Mouse (Mus musculus): ENCODE measurements around the gene Pou2f2.
A peak's percentile ranks its signal among the peaks of the same experiment; 100 is the strongest.

Gene Pou2f2

DNA sequence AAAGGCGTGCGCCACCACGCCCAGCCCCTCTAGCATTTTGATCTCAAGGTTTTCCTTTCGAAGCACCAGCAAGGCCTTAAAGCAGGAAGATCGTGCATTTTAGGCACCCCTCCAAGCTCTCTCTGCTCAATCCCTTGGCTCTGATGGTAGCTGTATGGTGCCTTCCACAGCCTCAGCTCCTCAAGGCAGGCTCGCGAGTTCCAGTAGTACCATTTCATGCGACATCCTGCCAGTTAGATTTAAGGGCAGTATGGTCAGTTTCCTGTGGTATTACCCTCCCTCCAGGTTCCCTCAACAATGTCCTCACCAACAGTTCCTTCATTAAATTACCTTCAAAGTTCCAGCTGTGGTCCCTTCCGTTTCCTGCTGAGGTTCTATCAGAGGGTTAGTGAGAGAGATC, 16.6 kb upstream of the Pou2f2 start:
- DNase-seq (ENCODE audit: low spot score in 2 of 2): no peak

- no peak for DNase-seq (ENCODE audit: low spot score in 2 of 2)
Observed at GRCm38 (mm10) chr7:25195148-25195547, 15.6 kb upstream of the Pou2f2 start.

GRCm38 (mm10) chr7:25192110-25192509, 12.6 kb upstream of the Pou2f2 start:
- DNase-seq (ENCODE audit: low spot score in 2 of 2): no peak

GRCm38 (mm10) chr7:25190806-25191205, 11.3 kb upstream of the Pou2f2 start:
- DNase-seq (ENCODE audit: low spot score in 2 of 2): no peak

DNA sequence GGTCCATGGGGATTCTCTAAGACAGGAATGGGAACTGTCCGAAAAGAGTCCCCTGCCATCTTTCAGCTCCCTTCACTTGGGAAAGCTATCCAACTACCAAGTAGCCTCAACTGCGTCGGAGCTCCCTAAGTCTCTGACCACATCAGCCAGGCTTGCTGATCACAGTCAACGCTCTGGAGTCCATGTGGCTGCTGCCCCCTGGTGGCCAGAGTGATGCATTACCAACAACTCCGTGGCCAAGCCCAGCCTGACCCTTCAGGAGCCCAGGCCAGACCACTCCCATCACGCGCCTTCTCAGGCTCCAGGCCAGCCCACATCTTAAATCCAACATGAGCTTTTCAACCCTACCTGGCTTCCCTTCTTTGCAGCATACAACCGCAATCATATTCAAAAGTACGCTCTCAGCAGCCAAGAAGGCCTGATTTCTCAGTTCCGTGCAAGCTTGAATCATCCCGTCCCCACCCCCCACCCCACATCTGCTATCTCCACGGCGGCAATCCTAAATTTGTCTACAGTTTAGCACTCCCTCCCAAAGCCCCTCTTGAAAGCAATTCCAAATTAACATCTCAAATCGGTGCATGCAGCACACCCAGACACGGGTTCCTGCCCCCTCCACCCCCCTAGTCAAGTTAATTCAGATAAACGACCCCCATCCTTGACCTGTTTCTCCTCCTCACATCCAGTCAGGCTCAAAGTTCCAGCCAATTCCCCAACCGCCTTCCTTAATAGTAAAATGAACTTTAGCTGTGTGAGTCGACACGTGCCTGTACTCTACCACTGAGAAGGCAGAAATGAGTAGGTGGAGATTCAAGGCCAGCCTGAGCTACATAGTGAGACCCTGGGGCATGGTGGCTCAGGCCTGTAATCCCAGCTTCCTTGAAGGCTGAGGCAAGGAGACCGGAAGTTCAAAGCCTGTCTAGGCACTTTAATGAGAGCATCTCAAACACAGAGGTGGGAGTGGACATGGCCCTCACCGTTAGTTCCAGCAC, 8.4 kb upstream of the Pou2f2 start:
- DNase-seq (ENCODE audit: low spot score in 2 of 2): peak; percentile 68 to 84

DNA sequence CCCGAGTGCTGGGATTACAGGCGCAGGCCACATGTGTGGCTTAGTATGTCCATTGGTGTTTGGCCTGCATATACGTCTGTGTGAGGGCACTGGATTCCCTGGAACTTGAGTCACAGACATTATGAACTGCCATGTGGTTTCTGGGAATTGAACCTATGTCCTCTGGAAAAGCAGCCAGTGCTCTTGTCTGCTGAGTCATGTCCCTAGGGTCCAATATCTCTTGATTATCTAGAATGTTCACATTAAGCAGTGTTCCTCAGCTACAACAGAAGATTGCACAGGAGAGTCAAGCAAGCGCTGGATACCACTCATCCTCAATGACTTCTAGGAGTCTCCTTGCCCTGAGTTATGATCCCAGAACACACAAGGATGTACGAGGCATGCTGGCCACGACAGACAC, 4.6 kb upstream of the Pou2f2 start:
- no peak for DNase-seq (ENCODE audit: low spot score in 2 of 2)

DNA sequence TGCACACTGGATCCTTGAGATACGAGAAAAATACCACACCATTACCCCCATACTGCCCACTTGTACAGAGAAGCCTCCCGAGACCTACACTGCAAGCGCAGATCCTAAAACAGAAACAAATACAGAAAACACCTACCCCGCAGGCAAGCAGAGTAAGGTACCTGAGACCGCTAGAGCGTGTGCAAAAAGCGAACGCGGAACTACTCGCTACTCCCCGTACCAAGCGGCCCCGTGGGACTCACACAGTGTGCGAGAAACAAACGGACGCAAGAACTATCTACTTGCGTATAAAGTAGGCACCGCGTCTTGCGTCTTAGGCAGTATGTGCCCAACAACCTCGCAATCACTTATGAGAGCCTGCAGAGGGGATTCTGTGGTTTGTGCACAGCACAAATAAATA, 2.3 kb upstream of the Pou2f2 start:
- DNase-seq (ENCODE audit: low spot score in 2 of 2): no peak

DNA sequence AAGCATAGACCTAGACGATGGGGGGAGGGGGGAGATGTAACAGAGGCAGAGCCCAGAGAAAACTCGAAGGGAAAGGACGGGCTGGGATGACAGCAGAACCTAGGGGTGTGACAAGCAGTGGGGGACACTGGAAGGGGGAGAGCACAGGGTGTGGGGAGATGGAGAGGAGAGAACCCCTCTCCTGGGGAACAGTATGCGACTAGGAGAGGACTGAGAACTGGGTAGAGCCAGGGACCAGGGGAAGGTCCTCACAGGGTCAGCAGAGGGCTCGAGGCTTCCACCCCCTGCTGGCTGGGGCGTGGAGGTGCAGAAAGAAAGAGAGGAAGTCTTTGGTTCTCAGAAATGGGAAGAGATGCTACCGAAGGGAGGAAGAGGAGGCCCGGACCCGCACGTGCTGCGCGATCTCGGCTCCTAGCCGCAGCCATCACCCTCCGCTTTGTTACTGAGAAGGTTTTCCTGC, 1.8 kb upstream of the Pou2f2 start:
- DNase-seq (ENCODE audit: low spot score in 2 of 2): peak in 1 of 2 experiments; percentile 37

DNA sequence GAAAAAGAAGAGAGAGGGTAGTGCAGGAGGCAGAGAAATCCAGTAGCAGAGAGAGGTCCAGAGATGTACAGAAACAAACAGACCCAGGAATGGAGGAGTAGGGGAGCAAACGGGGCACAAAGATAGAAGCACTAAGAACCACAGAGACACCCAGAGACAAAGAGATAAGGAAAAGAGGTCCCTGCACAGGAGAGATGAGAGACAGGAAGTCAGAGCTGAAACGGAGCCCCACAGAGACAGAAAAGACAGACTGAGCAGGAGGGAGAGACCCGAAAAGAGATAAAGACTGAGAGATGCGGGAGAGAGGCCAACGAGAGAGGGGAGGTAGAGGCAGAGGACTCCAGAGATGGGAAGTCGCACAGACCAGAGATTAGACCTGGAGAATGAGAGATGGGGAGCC, 986 bp upstream of the Pou2f2 start:
- DNase-seq (ENCODE audit: low spot score in 2 of 2): no peak

DNA sequence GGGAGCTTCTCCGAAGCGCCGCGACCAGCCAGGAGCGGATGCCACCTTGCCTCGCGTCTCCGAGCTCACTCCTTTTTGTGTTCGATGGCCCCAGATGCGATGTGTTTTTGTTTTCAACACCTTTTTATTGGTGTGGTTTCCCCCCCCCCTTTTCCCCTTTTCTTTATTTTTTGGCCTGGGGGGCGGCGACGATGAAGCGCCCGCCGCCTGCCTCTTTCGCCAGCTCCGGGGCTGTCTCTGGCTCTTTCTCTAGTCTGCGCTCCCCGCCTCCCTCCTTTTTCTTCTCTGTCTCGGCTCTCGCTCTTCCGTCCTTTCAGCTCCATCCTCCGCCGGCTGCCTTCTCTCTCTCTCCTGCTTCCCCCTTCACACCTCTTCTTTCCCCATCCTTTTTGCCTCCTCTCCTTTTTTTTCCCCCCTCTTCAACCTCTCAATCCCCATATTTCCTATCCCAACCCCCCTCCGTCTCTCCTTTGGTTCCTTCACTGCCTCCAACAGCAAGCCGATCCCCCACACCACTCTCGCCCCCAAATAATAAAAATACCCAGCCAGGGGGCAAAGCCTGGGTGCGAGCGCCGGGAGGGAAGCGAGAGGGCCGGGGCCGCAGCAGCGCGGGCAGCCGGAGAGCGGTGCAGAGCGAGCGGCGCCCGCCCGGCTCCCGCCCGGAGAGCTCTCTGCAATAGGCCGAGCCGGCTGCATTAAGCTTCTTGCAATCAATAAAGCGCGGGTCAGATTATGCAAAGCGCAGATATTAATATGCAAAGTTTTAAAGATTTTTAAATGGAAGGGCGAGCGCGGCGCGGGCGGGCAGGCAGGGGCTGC, 530 bp downstream of the Pou2f2 start:
- peak in 1 of 2 experiments; percentile 30 for DNase-seq (ENCODE audit: low spot score in 2 of 2)

- DNase-seq (ENCODE audit: low spot score in 2 of 2): peak in 1 of 2 experiments; percentile 33
Observed at GRCm38 (mm10) chr7:25178317-25178716, 1.2 kb downstream of the Pou2f2 start.

DNA sequence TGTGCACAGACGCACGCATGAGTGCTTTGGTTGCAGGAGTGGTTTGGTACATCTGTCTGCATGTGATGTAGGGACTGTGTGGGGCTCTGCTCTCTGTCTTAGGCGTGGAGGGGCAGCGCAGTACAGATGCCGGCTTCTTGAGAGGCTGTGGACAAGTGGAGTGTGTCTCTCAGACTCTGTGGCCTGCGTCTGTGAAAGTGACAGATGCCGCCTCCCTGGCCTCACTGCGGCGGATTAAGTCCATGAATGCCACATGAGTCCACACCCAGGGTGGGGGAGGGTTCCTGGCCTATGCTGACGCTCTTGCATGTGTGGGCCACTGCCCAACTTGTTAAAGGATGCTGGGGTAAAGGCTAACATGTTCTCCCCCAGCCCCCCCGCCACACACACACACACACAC, 5.2 kb downstream of the Pou2f2 start:
- DNase-seq (ENCODE audit: low spot score in 2 of 2): no peak

DNA sequence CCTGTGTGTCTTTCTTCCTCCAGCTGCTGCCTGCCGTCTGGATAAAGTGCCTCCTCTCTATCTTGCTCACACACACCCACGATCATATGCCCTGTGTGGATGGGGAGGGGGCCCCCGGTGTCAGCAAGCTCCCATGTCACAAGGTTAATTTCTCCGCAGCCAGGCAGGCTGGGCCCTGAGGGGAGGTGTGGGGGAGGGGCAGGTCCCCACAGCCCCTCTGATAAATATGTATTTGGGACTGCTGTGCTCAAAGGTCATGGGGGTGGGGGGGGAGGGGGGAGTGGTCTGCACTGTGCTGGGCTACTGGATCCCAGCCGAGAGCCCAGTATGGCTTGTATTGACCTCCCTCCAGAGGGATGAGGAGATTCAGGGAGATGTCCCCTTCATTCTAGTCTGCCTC, 6.9 kb downstream of the Pou2f2 start:
- no peak for DNase-seq (ENCODE audit: low spot score in 2 of 2)

- DNase-seq (ENCODE audit: low spot score in 2 of 2): no peak
Observed at GRCm38 (mm10) chr7:25170583-25170982, 8.9 kb downstream of the Pou2f2 start.

DNA sequence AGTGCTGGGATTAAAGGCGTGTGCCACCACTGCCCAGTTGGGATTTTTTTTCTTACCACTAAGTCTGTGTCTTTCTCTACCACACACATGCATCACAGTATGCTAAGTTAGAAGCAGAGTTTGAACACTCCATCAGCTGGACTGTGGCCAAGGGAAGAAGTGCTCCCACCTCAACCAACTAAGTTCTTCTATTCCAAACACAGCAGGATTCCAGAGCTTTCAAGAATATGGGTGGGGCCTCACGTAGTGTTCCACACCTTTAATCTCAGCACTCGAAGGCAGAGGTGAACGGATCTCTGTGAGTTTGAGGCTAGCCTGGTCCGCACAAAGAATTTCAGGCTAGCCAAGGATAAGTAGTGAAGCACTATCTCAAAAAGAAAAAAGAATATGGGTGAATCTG, 13.4 kb downstream of the Pou2f2 start:
- no peak for DNase-seq (ENCODE audit: low spot score in 2 of 2)

- DNase-seq (ENCODE audit: low spot score in 2 of 2): no peak
Observed at GRCm38 (mm10) chr7:25156158-25156648, 23.3 kb downstream of the Pou2f2 start.

DNA sequence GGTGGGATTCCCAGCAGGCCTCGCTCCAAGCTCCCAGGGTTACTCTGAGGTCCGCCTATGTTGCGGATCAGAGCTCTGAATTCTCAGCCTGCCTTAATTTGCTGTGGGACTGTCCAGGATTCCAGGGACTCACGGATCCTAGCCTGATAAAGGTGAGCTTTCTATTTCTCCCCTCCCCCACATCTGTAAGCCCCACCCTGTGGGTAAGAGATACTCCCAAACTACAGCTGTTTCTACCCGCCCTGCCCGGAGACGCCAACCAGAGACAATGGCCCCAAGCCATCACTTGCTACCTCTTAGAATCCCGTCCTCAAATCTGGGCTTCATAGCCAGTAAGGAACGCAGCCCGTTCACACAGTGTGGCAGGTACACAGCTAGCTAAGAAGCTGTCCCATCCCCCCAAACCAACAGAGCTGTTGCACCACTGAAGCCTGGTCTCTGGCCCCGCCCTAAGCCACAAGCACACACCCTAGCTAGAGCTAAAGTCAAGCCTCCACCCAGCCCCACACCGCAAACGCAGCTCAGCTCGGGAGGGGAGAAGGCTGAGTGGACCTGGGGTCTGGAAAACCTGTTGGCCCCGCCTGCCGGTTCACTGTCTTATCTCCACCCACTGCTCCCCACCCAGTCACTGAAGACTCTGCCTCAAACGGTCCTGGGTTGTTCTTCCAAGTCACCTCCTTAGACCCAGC, 23.9 kb downstream of the Pou2f2 start:
- no peak for DNase-seq (ENCODE audit: low spot score in 2 of 2)

GRCm38 (mm10) chr7:25154648-25155047, 24.9 kb downstream of the Pou2f2 start:
- no peak for DNase-seq (ENCODE audit: low spot score in 2 of 2)

GRCm38 (mm10) chr7:25153841-25154240, 25.7 kb downstream of the Pou2f2 start:
- no peak for DNase-seq (ENCODE audit: low spot score in 2 of 2)

DNA sequence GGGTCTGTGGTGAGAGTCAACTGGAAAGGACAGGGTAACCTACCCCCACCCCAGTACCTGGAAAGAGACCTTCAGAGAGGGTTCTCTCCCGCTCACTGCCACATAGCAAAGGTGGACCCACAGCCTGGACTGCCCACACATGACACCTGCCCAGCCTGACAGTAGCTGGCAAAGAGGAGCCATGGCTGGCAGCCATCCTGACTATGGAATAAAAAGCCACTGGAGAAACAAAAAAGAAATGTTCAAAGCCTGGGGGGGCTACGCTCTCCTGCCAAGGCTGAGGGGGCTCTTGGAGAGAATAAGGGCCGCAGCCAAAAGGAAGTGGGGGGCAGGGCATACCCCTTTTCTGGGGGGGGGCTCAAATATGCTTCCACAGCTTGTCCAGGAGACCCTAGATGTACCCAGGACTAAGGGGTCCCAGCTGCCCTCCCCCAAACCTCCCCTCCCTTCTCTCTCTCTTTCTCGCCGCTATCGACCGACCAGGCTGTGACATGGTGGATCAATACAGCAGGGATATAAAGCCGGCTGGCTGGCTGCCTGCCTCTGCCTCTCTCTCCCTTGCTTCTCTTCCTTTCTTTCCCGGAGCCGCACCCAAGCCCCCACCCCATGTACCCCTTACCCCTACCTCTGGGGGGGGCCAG, 27.5 kb downstream of the Pou2f2 start:
- DNase-seq (ENCODE audit: low spot score in 2 of 2): no peak

DNA sequence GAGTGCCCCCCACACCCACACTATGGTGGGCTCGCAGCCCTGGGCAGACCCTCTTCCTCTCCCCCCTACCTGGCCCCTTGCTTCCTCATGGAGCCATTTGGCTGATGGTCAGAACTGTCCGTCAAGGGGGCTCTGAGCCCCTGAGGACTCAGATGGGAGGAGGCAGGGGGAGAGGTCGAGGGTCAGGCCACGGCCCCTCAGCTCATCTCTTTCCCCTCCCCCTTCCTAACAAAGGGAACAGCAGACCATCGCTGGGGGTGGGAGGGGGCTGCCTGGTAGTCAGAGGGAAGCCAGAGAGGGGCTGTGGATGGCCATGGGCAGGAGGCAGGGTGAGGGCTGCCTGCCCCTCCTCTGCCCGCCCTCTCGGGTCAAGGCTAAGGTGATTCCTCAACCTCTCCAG, 28.5 kb downstream of the Pou2f2 start:
- no peak for DNase-seq (ENCODE audit: low spot score in 2 of 2)
